Mouse (Mus musculus) erythroid progenitor cell, adult 5-6 weeks (primary cell): ENCODE measurements around the gene Ssbp3. TPM values are rescaled to one million over a fixed set of nuclear protein-coding genes. Genes with fewer than 3 reads are reported as not detected.

Source experiments
- ATAC-seq: replicated peaks from 2 replicates; pipeline ENCODE4 v1.8.0; 2016; ENCODE audit warnings: moderate number of reproducible peaks, mild to moderate bottlenecking, moderate TSS enrichment, inconsistent platforms; ENCODE audit not compliant: poor library complexity, low FRiP score, severe bottlenecking
- total RNA-seq, 2 experiments: library from RNA; stranded (forward) in 1 of 2; stranded (reverse) in 1 of 2; fragments of 150-400 nt in 1 of 2; fragments of 186-747, 209-891 nt in 1 of 2; gene quantifications; 2 replicates each; pipeline versions ENCODE4 v1.2.3 to v1.2.4; 2015 to 2017; ENCODE audit warnings: low replicate concordance in 2 of 2

Gene Ssbp3
- total RNA-seq, 2 experiments from 2014 or later = 104 to 181 TPM

GRCm38 (mm10) chr4:106980669-106981068 is 70.2 kb downstream of the Ssbp3 start:
- ATAC-seq = no peak

- no peak for ATAC-seq
These were observed 71.0 kb downstream of the Ssbp3 start for GRCm38 (mm10) chr4:106981385-106982103.

GRCm38 (mm10) chr4:106982344-106983121 is 72.0 kb downstream of the Ssbp3 start:
- no peak for ATAC-seq

GRCm38 (mm10) chr4:106983908-106984515 is 73.5 kb downstream of the Ssbp3 start:
- ATAC-seq = no peak

- no peak for ATAC-seq
These were observed 74.8 kb downstream of the Ssbp3 start for GRCm38 (mm10) chr4:106985289-106985688.

- no peak for ATAC-seq
These were observed 75.7 kb downstream of the Ssbp3 start for GRCm38 (mm10) chr4:106985899-106986832.

- peak; percentile 73 for ATAC-seq
These were observed 77.3 kb downstream of the Ssbp3 start for GRCm38 (mm10) chr4:106987725-106988364.

GRCm38 (mm10) chr4:106988886-106989225 is 78.4 kb downstream of the Ssbp3 start:
- no peak for ATAC-seq

- no peak for ATAC-seq
These were observed 78.9 kb downstream of the Ssbp3 start for GRCm38 (mm10) chr4:106989226-106989983.

- ATAC-seq = no peak
These were observed 82.6 kb downstream of the Ssbp3 start for GRCm38 (mm10) chr4:106993053-106993452.

GRCm38 (mm10) chr4:106994252-106994651 is 83.8 kb downstream of the Ssbp3 start:
- ATAC-seq = no peak

GRCm38 (mm10) chr4:106995069-106995468 is 84.6 kb downstream of the Ssbp3 start:
- no peak for ATAC-seq

- ATAC-seq = no peak
These were observed 85.0 kb downstream of the Ssbp3 start for GRCm38 (mm10) chr4:106995513-106995912.

GRCm38 (mm10) chr4:106996305-106997076 is 86.0 kb downstream of the Ssbp3 start:
- no peak for ATAC-seq

GRCm38 (mm10) chr4:107001259-107001810 is 90.8 kb downstream of the Ssbp3 start:
- no peak for ATAC-seq

GRCm38 (mm10) chr4:107001916-107002488 is 91.5 kb downstream of the Ssbp3 start:
- no peak for ATAC-seq

- ATAC-seq = no peak
These were observed 92.1 kb downstream of the Ssbp3 start for GRCm38 (mm10) chr4:107002517-107003165.
